Mouse (Mus musculus) left cerebral cortex, adult 11 months (tissue): ENCODE measurements around the gene Actr3.
"Not testable (repeated sequence)": the region's sequence is repeated elsewhere in the genome, so short reads cannot be mapped to it uniquely, and the experiment has no call there.

Experiments
- DNase-seq: peaks from one replicate; pipeline ENCODE4 v3.0.0; 2022; ENCODE audit warnings: low spot score

Actr3 gene

GRCm38 (mm10) chr1:125437927-125438326 lies 2.4 kb upstream of the Actr3 start:
- DNase-seq: no peak

- no peak for DNase-seq
These were observed 1.6 kb upstream of the Actr3 start for GRCm38 (mm10) chr1:125437161-125437560.

GRCm38 (mm10) chr1:125435018-125435368 lies 534 bp downstream of the Actr3 start:
- no peak for DNase-seq

- DNase-seq: peak; percentile 27
These were observed 984 bp downstream of the Actr3 start for GRCm38 (mm10) chr1:125434485-125435001.

- no peak for DNase-seq
These were observed 4.2 kb downstream of the Actr3 start for GRCm38 (mm10) chr1:125431286-125431685.

- no peak for DNase-seq
These were observed 4.8 kb downstream of the Actr3 start for GRCm38 (mm10) chr1:125430737-125431136.

GRCm38 (mm10) chr1:125429984-125430383 lies 5.5 kb downstream of the Actr3 start:
- no peak for DNase-seq

GRCm38 (mm10) chr1:125428315-125428714 lies 7.2 kb downstream of the Actr3 start:
- no peak for DNase-seq

- no peak for DNase-seq
These were observed 9.0 kb downstream of the Actr3 start for GRCm38 (mm10) chr1:125426387-125427045.

GRCm38 (mm10) chr1:125419906-125420305 lies 15.6 kb downstream of the Actr3 start:
- no peak for DNase-seq

- no peak for DNase-seq
These were observed 16.8 kb downstream of the Actr3 start for GRCm38 (mm10) chr1:125418732-125419131.

- no peak for DNase-seq
These were observed 28.3 kb downstream of the Actr3 start for GRCm38 (mm10) chr1:125407220-125407619.

- no peak for DNase-seq
These were observed 40.1 kb downstream of the Actr3 start for GRCm38 (mm10) chr1:125395391-125395790.

- not testable (repeated sequence) for DNase-seq
These were observed 42.2 kb downstream of the Actr3 start for GRCm38 (mm10) chr1:125393324-125393723.

- DNase-seq: not testable (repeated sequence)
These were observed 45.3 kb downstream of the Actr3 start for GRCm38 (mm10) chr1:125390065-125390754.

- not testable (repeated sequence) for DNase-seq
These were observed 45.9 kb downstream of the Actr3 start for GRCm38 (mm10) chr1:125389634-125390033.

- no peak for DNase-seq
These were observed 47.2 kb downstream of the Actr3 start for GRCm38 (mm10) chr1:125388370-125388769.

GRCm38 (mm10) chr1:125386217-125386616 lies 49.3 kb downstream of the Actr3 start:
- no peak for DNase-seq

GRCm38 (mm10) chr1:125382622-125383021 lies 52.9 kb downstream of the Actr3 start:
- DNase-seq: no peak

GRCm38 (mm10) chr1:125378889-125379288 lies 56.6 kb downstream of the Actr3 start:
- no peak for DNase-seq

GRCm38 (mm10) chr1:125372855-125373254 lies 62.7 kb downstream of the Actr3 start:
- peak; percentile 25 for DNase-seq

GRCm38 (mm10) chr1:125370779-125371178 lies 64.7 kb downstream of the Actr3 start:
- peak; percentile 32 for DNase-seq

- DNase-seq: no peak
These were observed 70.0 kb downstream of the Actr3 start for GRCm38 (mm10) chr1:125365576-125365975.
